Mouse (Mus musculus) thymus, postnatal 25 days (tissue): ENCODE results near the gene Hnrnpa3.
"Not testable (repeated sequence)": the region's sequence is repeated elsewhere in the genome, so short reads cannot be mapped to it uniquely, and the experiment has no call there.

Source experiments
- DNase-seq: peaks from one replicate; pipeline ENCODE4 v3.0.0; 2022

Gene Hnrnpa3

DNA sequence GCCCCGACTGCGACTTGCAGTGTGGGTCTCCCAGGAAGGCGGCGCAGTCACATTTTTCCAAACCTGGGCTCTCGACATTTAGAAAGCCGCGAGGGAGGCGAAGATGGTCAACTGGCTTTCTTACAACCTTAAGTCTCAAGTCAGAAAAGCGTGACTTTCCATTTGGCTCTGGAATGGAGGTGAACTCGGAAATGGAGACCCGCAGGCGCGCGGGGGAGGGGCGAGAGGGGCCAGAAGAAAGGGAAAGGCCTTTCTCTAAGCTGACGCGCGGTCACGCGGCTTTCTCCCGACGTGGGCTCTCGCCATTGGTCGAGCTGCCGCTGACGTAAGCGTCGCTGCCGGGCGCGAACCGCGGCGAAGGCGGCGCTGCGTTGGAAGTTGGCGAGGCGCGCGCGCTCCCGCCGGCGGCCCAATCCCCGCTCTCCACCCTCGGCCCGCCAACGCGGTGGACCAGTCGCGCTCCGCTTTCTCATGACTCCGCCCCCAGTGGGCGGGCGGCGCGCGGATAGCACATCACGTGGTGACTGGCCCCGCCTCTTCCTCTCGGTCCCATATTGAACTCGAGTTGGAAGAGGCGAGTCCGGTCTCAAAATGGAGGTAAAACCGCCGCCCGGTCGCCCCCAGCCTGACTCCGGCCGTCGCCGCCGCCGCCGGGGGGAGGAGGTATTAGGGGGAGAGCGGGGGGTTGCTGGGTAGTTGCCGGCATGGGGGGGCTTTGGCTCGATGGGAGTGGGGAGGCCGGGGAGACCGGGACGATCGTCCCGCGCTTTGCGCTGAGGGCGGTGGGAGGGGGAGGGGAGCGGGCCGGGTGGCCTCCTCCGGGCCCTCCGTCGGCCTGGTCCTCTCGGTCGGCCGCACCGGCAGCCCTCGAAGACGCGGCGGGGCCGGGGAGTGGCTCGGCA lies at the start of gene Hnrnpa3:
Hnrnpa3 (plus strand) TSS at position 535 of the 902 bp plus-strand sequence.
- peak; percentile 99 for DNase-seq

DNA sequence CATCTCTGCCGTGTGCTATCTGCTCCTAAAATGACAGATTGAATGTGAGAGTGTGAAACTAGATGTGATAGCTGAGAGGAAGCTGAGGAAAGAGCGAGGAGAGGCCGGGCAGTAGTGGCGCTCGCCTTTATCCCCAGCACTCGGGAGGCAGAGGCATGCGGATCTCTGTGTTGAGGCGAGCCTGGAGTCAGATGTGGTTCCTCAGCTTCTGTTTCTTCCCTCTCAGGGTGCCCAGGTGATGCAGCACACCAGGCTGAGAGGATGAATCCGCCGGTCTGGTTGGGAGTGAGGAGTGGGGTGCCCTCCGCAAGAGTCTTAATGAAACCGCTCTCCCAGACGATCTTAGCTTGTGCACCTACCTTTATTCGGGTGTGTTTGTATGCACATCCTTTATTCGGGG lies 49.1 kb upstream of the Hnrnpa3 start:
- DNase-seq, result no peak

DNA sequence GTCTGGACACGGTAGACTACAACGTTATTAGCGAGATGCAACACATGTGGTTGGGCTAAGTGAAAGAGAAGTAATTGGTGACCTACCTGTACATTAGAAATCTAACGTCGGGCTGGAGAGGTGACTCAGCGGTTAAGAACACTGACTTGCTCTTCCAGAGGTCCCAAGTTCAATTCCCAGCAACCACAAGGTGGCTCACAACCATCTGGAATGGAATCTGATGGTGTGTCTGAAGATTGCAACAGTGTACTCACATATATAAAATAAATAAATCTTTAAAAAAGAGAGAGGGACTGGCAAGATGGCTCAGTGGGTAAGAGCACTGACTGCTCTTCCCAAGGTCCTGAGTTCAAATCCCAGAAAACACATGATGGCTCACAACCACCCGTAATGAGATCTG lies 48.5 kb upstream of the Hnrnpa3 start:
- not testable (repeated sequence) for DNase-seq

DNA sequence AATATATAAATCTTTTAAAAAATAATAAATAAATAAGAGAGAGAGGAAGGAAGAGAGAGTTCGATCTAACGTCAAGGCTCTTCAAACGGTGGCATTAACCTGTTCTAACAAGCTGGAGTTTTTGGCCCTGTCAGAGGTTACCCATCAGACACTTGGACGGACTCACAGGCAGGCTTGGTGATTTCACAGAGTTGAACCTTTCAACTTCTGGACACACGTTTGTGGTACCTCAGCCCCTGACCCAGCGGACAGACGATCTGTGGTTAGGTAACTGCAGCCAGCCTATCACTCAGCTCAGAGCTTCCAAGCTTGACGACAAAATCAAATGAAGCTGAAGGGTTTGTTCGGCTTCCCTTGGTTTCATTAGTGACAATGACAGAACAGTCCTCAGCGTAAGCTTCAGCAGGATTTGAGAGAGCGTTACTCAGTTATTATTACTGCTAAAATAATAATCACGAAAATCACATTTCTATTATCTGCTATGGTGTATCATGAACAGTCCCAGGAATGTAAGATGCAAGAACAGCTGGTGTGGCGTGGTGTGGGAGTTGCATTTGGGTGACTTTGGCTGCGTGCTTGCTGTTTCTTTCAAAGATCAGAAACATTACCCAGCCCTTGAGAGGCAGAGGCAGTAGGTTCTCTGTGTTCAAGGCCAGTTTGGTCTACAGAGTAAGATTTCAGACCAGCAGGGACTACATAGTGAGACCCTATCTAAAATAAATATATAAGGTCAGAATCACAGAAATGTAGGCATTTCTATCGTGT lies 47.8 kb upstream of the Hnrnpa3 start:
- no peak for DNase-seq

DNA sequence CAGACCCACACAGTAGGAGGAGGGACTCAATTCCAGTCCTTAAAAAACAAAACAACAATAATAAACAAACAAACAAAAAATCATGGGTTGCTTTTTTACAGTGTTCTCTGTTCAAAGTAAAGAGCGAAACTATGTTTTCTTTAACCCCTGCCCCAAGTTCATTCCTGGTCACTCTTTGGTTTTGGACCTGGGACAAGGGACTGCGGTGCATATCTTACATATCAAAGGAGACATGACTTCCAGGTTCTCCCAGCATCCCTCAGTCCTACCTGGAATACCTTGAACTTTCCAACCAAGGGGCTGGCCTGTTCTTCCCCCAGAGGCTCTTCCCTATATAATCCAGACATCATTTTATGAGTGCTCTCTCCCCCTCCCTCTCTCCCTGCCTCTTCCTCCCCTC lies 47.1 kb upstream of the Hnrnpa3 start:
- DNase-seq, result no peak

DNA sequence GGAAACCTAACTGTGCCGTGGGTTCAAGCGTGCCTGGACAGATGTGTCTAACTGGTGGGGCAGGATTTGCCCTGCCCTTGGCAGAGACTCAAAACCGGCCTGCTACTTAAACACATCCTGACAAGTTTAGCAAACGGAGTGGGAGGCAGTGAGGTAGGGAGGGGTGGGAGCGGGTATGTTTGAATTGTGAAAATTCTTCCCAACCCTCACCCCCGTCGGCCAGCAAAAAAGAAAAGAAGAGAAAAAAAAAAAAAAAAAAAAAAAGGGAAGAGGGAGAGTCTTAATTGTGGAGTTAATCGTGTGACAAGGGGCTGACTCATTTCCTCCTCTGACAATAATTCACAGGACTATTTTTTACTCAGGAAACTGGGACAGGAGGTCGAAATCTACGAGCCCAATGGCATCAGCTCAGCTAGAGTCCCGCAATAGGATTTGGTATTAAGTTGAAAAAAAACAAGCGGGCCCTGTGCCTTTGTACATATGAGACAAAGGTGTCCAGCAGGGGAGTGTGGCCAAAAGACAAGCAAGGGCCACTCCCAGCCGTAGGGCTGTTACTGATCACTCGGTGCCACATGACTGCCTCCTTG lies 46.0 kb upstream of the Hnrnpa3 start:
- no peak for DNase-seq

DNA sequence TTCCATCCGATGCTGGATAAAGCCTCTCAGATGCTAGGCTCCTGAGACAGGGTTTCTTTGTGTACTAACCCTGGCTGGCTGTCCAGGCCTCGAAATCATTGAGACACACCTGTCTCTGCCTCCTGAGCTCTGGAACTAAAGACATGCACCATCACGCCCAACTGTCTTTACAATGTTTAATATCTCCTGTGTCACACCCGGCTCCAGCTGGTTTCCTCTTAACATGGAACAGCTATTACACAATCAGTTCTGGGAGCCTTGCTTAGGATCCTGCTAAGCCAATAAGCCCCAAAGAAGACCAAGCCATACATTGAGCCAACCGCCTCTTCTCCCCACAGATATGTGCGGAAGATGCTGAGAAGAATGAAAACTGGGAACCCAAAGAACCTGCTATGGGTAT lies 44.5 kb upstream of the Hnrnpa3 start:
- no peak for DNase-seq

DNA sequence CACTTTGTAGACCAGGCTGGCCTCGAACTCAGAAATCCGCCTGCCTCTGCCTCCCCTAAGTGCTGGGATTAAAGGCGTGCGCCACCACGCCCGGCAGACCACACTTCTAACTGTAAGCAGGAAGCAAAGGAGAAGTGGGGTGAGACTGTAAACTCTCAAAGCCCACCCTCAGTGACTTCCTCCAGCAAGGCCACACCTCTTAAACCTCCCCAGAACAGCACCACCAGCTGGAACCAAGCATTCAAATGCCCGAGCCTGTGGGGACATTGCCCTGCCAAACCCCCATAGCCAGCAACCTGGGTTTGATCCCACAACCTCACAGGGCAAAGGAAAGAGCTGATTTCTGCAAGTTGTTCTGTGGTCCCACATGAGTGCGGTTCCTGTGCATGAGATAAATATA lies 42.1 kb upstream of the Hnrnpa3 start:
- no peak for DNase-seq

DNA sequence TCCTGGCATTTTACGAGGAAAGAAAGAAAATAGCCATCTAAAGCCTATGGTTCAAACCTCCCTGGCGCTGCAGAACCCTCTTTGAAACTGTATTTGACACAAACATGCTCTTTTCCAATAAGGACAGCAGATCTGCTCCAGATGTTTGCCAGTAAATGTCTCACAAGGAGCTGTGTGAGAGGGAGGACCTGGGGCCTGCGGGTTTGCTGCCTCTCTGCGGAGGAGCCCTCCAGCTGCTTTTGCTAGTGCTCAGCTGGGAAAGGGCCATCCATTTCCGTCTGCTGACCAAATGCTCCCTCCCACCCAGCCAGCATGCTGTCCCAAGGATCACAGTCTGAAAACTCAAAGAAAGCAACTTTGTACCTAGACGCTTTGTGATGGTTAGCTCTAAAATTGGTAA lies 40.3 kb upstream of the Hnrnpa3 start:
- DNase-seq, result no peak

DNA sequence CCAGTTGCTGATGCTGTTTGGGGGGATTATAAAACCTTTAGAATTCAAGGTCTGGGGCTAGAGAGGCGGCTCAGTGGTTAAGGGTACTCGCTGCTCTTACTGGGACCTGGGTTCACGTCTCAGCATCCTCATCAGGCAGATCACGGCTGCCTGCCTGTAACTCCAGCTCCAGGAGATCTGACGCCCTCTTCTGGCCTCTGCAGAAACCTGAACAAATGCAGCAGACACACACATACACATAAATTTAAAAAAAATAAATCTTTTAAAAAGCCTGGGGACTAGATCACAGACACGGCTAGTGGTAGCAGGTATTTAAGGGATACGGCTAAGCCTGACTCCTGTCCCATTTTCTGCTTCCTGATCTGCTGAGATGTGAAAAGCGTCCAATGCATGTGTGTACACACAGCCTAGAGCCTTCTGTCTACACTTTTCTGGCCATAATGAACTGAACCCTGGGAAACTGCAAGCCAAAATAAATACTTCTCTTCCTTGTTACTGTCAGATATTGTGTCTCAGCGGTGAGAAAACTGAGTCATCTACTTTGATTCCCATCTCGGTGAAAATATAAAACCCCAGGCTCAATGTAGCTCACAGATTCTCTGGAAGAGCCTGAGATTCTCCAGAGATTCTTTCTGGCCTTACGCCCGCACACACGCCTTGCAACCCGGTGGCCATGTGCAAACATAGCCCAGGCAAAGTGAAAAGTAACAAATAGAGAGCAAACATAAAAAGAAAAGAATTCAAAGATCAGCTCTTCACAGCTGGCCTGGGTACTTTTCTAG lies 37.0 kb upstream of the Hnrnpa3 start:
- DNase-seq, result no peak

DNA sequence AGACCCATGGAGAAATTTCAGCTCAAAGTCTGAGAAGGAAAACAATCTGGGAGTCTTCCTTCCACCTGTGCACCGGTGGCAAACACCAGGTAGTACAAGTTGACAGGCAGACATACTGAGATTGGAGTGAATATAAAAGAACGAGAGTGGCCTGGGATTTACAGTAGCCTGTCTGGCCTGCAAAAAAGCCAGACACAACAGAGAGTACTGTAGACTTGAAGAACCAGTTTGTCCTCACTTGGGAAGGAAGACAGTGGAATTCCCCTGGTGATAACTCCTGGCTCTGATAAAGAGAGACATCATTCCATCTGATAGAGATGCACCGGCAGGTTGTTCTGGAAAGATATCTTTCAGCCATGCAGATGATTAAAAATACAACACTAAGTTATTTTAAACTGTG lies 34.0 kb upstream of the Hnrnpa3 start:
- no peak for DNase-seq

DNA sequence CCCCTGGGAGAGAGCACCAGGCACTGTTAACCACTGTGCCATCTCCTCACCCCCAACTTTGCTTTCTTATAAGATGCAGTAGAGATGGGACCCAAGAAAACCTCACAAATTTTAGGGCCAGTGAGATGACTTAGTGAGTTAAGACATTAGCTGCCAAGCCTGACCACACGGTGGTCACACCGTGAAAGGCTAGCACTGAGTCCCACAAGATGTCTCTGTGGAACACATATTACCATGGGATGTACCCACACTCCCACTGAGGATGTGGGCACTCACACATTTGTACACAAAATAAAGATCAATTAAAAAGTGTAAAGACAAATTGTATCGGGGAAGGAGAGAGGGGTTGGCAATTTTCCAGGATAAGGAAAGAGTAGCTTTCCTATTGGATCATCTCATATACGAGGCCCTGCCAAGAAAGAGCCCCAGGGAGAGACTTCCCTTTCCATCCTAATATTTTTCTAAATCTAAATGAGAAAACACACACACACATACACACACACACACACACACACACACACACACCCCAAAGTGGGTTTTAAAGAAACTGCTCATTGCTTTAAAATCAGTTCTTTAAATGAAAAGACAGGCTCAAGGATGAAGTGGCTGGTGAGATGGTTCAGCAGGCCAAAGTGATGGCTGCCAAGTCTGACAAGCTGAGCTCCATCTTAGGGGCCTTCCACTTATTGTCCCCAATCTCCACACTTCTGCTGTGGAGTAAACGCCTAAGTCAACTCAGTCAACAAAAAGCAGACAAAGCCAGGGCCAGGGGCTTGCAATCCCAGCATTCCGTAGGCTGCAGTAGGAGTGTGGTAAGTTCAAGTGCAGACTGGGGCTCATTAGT lies 32.2 kb upstream of the Hnrnpa3 start:
- no peak for DNase-seq

DNA sequence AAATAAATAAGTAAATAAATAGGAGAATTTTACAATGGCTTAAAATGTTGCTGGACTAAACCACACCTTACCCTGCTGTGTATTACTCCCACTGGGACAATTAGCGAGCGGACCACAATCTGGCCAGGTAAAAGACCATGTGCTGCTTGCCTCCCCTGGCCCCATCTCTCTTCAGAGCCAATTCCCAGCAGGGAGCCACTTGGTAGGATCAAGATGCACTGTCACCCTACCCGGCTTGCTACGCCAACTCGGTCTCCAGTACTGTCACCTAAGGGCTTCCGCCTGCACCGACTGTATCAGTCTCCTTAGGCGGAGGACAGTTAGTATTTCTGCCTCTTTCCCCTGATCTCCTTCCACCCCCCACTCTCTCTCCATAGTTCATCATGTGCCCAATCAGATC lies 30.6 kb upstream of the Hnrnpa3 start:
- DNase-seq, result no peak

DNA sequence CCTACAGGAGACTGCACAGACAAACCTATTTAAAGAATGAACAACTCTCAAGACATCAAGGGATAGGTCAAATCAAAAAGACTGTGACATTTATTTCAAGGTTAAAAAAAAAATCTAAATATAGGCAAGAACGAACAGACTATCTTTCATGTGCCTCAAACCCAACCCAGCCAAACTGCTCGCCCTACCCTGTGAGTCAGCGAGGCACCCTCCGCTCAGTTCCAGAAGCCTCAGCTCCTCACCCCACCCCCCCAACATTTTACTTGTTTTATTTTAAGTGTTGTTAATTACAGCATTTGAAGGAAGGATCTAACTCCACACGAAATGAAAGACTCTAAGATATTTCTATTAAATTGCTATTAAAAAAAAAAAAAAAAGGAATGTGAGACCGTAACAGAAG lies 27.6 kb upstream of the Hnrnpa3 start:
- no peak for DNase-seq

DNA sequence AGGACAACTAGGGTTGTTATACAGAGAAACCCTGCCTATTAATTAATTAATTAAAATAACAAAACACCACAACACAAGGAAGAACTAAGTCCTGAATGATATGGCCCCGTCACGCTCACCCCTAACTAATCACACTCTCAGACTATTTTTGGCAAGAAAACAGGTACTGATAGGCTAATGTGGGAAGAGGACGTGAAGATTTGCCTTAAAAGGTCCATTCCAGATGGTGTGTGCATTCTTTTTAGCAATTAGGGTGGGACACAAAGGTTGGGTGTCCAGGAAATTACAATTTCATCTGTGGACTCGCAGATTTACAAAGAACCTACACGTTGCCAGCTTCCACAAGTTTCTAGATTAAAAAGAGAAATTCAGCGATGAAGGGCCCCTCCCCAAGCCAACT lies 27.0 kb upstream of the Hnrnpa3 start:
- no peak for DNase-seq

DNA sequence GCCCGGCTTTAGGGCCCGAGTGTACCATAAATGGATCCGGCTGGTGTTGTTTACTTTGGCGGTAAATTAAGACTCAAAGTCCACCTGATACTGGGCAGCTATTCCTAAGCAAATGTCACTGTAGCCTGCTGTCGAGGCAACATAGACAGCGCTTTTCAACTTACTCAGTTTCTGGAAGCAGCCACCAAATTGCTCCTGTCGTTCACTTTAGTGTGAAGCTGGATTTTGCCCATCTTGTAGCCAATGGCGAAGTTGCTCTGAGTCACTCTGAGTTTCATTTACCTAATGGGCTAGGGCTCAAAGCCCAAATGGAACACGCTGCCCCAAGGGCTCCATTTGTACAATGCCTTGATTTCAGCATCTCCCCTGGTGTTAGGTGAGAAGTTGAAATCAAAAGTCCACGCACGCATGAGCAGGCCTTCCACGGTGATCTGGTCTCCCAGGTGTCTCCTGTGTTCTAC lies 26.3 kb upstream of the Hnrnpa3 start:
- DNase-seq, result no peak

DNA sequence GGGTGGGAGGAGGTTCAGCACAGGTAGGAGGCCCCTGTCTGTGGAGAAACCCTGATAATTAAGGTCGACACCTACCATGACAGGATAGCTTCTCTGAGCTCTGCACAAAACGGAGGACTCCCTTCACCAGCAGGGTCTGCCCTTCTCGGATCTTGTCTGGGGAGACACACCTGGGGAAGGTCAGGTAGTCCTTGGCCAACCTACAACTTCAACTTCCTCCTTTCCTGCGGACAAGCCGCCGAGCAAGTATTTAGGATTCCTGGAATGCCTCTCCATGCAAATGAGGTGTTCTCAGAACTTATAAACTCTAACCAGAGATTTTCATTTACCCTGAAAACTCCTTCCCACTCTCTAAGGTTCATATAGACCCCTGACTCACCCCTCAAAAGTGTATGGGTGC lies 25.7 kb upstream of the Hnrnpa3 start:
- DNase-seq, result no peak

DNA sequence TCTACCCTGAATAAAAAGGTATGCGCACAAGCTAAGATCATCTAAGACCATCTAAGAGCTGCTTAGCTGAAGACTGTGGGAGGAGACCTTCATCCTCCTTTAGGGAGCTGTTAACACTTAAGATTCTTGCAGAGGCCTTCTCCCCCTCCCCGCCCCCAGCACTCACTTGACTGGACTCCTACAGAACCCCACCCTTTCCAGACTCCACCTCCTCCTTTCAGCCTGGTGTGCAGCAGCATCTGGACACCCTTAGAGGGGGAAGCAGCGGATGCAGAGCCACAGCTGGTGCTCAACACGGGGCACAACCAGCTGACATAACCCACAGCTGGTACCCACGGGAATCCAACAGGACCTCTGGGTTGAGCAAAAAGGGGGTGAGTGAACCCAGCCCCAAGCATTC lies 25.3 kb upstream of the Hnrnpa3 start:
- DNase-seq, result no peak

DNA sequence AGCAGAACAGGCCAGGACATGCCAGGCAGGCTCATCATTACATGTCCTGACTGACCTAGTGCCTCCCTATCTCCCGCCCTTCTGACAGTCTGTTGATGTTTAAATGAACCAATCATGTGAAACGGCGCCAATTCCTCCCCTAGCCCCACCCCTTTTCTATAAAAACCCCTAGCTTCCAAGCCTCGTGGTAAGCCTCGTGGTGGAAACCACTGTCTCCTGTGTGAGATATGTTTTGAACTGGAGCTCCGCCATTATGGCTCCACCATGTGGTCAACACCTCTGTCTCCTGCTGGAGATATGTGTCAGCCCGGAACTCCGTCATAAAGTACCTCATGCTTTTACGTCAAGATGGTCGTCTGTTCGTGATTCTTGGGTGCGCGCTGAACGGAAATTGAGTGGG lies 24.6 kb upstream of the Hnrnpa3 start:
- not testable (repeated sequence) for DNase-seq

DNA sequence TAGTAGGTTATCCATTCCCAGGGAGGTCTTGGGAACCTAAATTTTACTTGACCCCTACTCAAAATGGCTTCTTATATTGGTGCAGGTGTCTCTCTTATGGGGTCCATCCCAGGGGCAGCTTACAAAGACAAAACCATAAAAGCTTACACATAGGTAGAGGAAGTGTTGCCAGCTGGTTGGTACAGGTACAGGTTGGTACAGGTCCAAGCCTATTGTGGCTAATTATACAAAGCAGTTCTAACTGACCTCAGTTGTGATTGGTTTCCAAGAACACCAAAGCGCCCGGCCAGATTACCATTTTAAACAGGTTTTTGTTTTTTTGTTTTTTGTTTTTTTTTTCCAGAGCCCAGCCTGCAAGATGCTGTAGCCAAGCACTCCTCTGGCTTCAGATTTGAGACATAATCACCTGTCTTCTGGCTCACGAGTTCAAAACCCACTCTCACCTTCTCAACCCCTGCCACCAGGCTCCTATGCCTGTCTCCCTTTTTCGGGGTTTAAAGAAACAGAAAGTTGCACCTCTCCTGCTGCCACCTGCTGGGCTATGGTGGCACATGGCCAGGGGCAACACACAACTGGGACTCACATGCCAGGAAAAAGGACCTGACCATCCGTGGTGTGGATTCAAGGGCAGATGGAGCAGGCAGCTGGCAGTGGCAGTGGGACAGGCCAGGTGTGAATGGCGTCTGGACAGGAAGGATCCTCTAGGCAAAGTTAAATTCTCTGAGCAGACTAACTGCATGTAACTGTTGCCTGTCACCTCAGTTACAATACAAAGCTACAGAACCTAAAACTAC lies 22.6 kb upstream of the Hnrnpa3 start:
- peak; percentile 79 for DNase-seq

DNA sequence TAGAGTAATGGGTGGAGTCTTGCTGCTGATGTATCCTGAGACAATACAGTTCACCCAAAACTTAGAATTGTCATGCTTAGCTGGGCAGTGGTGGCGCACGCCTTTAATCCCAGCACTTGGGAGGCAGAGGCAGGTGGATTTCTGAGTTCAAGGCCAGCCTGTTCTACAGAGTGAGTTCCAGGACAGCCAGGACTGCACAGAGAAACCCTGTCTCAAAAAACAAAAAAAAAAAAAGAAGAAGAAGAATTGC lies 22.1 kb upstream of the Hnrnpa3 start:
- DNase-seq, result not testable (repeated sequence)
